Mouse (Mus musculus) lung, adult 2 months (tissue): Measurements from ENCODE around the gene H2-M3. TPM values are rescaled to one million over a fixed set of nuclear protein-coding genes. Genes with fewer than 3 reads are reported as not detected.
"Not testable (repeated sequence)": the region's sequence is repeated elsewhere in the genome, so short reads cannot be mapped to it uniquely, and the experiment has no call there.

Source experiments
- DNase-seq: peaks from one replicate; pipeline ENCODE4 v3.0.0; 2022
- H3K4me1 ChIP-seq: fragments of 200-500 bp; 2 replicates; pipeline ENCODE4 v1.6.1; 2011; ENCODE audit warnings: low read length; ENCODE audit not compliant: control insufficient read depth, insufficient read depth
- H3K4me3 ChIP-seq: fragments of 200-500 bp; replicated peaks from 2 replicates; pipeline ENCODE3; 2011; ENCODE audit warnings: low read depth, mild to moderate bottlenecking, control low read depth, low read length; ENCODE audit errors: extremely low read depth
- CTCF ChIP-seq: fragments of 200-500 bp; IDR thresholded peaks from 2 replicates; pipeline ENCODE4 v1.5.1; 2011; ENCODE audit warnings: mild to moderate bottlenecking, low read length, control low read depth; ENCODE audit not compliant: insufficient read depth
- POLR2A ChIP-seq: fragments of 200-500 bp; IDR thresholded peaks from 2 replicates; pipeline ENCODE4 v1.6.1; 2011; ENCODE audit warnings: low read depth, mild to moderate bottlenecking, control low read depth, low read length, borderline replicate concordance; ENCODE audit errors: extremely low read depth
- WGBS: fragments of 180-500 bp; shearing (Covaris S2); methylation state at CpG from one replicate; pipeline ENCODE4 v1.1.7; 2018; 5-methylcytosine and 5-hydroxymethylcytosine counted together
- polyA plus RNA-seq: library from polyadenylated mRNA; depleted of rRNA; stranded (reverse); fragments of >200 nt; gene quantifications from 2 replicates; pipeline ENCODE4 v1.2.3, GENCODE M21; 2012; rRNA removed

The H2-M3 gene
- polyA plus RNA-seq: 14.5 and 14.6 TPM in 2 replicates

GRCm38 (mm10) chr17:37270058-37270701 is at the start of gene H2-M3:
Gene H2-M3 (plus strand): TSS chr17:37270220.
- DNase-seq: peak; percentile 93
- WGBS: under 1% methylated on average over 26 of the region's 26 CpGs
- TF ChIP-seq CTCF: no peak
- peak; percentile 59; the same call in 1 of the 2 replicates for TF ChIP-seq POLR2A
- peaks cover 4% of the 10 kb centered on the region; the same call in 1 of the 2 replicates for H3K4me1 ChIP-seq
- peak within 1 kb of the TSS; percentile 87 for H3K4me3 ChIP-seq

GRCm38 (mm10) chr17:37221879-37222278 is 48.1 kb upstream of the H2-M3 start:
- DNase-seq: no peak
- WGBS: 29% methylated on average over 1 of the region's 1 CpGs
- no peak overlapping the region for H3K4me3 ChIP-seq
- TF ChIP-seq CTCF: 0 out of 2 replicates have a peak, but pooled peaks have one; percentile 2
- no peak for TF ChIP-seq POLR2A
- no peaks in the 10 kb centered on the region for H3K4me1 ChIP-seq

GRCm38 (mm10) chr17:37237230-37237629 is 32.8 kb upstream of the H2-M3 start, which contains the start of gene Olfr97:
Gene Olfr97 (minus strand): TSS chr17:37237330.
- H3K4me1 ChIP-seq, H3K4me3 ChIP-seq, DNase-seq: not testable (repeated sequence)
- 78% methylated on average over 2 of the region's 2 CpGs for WGBS

GRCm38 (mm10) chr17:37242198-37242597 is 27.8 kb upstream of the H2-M3 start:
- 21% methylated on average over 3 of the region's 3 CpGs for WGBS
- DNase-seq: no peak
- Histone ChIP-seq H3K4me1 (no peaks in the 10 kb centered on the region), H3K4me3 (no peak overlapping the region)
- TF ChIP-seq POLR2A (no peak), CTCF (no peak)

- no peak for TF ChIP-seq POLR2A
- TF ChIP-seq CTCF: no peak
- H3K4me3 ChIP-seq: no peak overlapping the region
- peak; percentile 6 for DNase-seq
- 28% methylated on average over 5 of the region's 5 CpGs for WGBS
- H3K4me1 ChIP-seq: no peaks in the 10 kb centered on the region
These were observed 23.3 kb upstream of the H2-M3 start for GRCm38 (mm10) chr17:37246715-37247114.

GRCm38 (mm10) chr17:37249460-37249859 is 20.6 kb upstream of the H2-M3 start:
- no peak for DNase-seq
- TF ChIP-seq POLR2A (no peak), CTCF (no peak)
- H3K4me1 ChIP-seq: no peaks in the 10 kb centered on the region

GRCm38 (mm10) chr17:37250544-37250943 is 19.5 kb upstream of the H2-M3 start:
- 19% methylated on average over 1 of the region's 1 CpGs for WGBS
- H3K4me1 ChIP-seq: no peaks in the 10 kb centered on the region
- DNase-seq: no peak
- H3K4me3 ChIP-seq: no peak overlapping the region
- peak; percentile 46; the same call in 1 of the 2 replicates for TF ChIP-seq CTCF
- no peak for TF ChIP-seq POLR2A

More at GRCm38 (mm10) chr17:37249460-37249859, 20.6 kb upstream of the H2-M3 start:
- H3K4me3 ChIP-seq: no peak overlapping the region

GRCm38 (mm10) chr17:37263626-37264025 is 6.4 kb upstream of the H2-M3 start, which contains the start of gene Olfr98:
Gene Olfr98 (minus strand): TSS chr17:37263749.
- Histone ChIP-seq H3K4me3 (no peak within 1 kb of the TSS), H3K4me1 (no peaks in the 10 kb centered on the region)
- no peak for DNase-seq
- 68% methylated on average over 1 of the region's 1 CpGs for WGBS
- TF ChIP-seq CTCF: no peak
- TF ChIP-seq POLR2A: no peak

- TF ChIP-seq POLR2A: no peak
- TF ChIP-seq CTCF: no peak
- peak overlapping the region; percentile 87 for H3K4me3 ChIP-seq
- DNase-seq: peak; percentile 58
- 16% methylated on average over 8 of the region's 8 CpGs for WGBS
- peaks cover 4% of the 10 kb centered on the region; the same call in 1 of the 2 replicates for H3K4me1 ChIP-seq
These were observed 677 bp downstream of the H2-M3 start for GRCm38 (mm10) chr17:37270702-37271092.

- WGBS: 67% methylated on average over 2 of the region's 2 CpGs
- no peak overlapping the region for H3K4me3 ChIP-seq
- DNase-seq: no peak
- TF ChIP-seq CTCF (no peak), POLR2A (no peak)
- H3K4me1 ChIP-seq: peaks cover 4% of the 10 kb centered on the region; the same call in 1 of the 2 replicates
These were observed 5.7 kb downstream of the H2-M3 start for GRCm38 (mm10) chr17:37275626-37276248.
